16 mouse cellular contexts compared by ENCODE assay signal in genomic region chr3:6809381-6809950, GRCm38 (mm10).
DNase-seq lines count a peak whose midpoint lies in the region; ATAC-seq and TF ChIP-seq lines count a peak whose summit lies in the region.
"Had no signal": no experiment of that assay in that cellular context is flagged by ENCODE, and none has a peak within 500 bp of the region (broad histone marks: within the 10 kb centered on the region; RNA-seq: fewer than 3 reads in every experiment).

No protein-coding gene starts in this region.

- 45% methylated on average over 2 of the region's 2 CpGs for WGBS in forebrain, embryonic 12.5 days
- WGBS in forebrain, embryonic 10.5 days: 71% methylated on average over 2 of the region's 2 CpGs
- WGBS in midbrain, embryonic 13.5 days: 50% methylated on average over 2 of the region's 2 CpGs
- 65% methylated on average over 2 of the region's 2 CpGs for WGBS in midbrain, embryonic 11.5 days
- WGBS in hindbrain, embryonic 14.5 days: 38% methylated on average over 2 of the region's 2 CpGs
- WGBS in thymus, adult 2 months: 61% methylated on average over 2 of the region's 2 CpGs

- H3K27ac ChIP-seq in forebrain, embryonic 12.5 days: no peak overlapping the region
- H3K27ac ChIP-seq in forebrain, embryonic 10.5 days: no peak overlapping the region
- H3K27ac ChIP-seq in midbrain, embryonic 13.5 days: no peak overlapping the region
- H3K27ac ChIP-seq in midbrain, embryonic 11.5 days (ENCODE audit: low read depth, low read length): no peak overlapping the region
- H3K27ac ChIP-seq in hindbrain, embryonic 14.5 days: no peak overlapping the region
- H3K27ac ChIP-seq in thymus, adult 2 months (ENCODE audit: control insufficient read depth, insufficient read depth, low read length): no peak overlapping the region
- H3K27ac ChIP-seq: heart, adult 2 months; limb, embryonic 12.5 days; liver, embryonic 14.5 days had no signal

- H3K36me3 ChIP-seq in forebrain, embryonic 12.5 days (replicated peaks): no peaks in the 10 kb centered on the region
- H3K36me3 ChIP-seq in forebrain, embryonic 10.5 days (replicated peaks): no peaks in the 10 kb centered on the region
- H3K36me3 ChIP-seq in midbrain, embryonic 13.5 days: no peaks in the 10 kb centered on the region
- H3K36me3 ChIP-seq in midbrain, embryonic 11.5 days (ENCODE audit: control insufficient read depth, insufficient read depth, low read length): no peaks in the 10 kb centered on the region
- H3K36me3 ChIP-seq in hindbrain, embryonic 14.5 days (replicated peaks; ENCODE audit: control insufficient read depth, insufficient read depth): no peaks in the 10 kb centered on the region
- H3K36me3 ChIP-seq in thymus, adult 2 months (ENCODE audit: control insufficient read depth, insufficient read depth, low read length): no peaks in the 10 kb centered on the region
- H3K36me3 ChIP-seq: limb, embryonic 12.5 days had no signal

- no peaks in the 10 kb centered on the region for H3K4me1 ChIP-seq in forebrain, embryonic 12.5 days
- peaks cover 10% of the 10 kb centered on the region for H3K4me1 ChIP-seq in forebrain, embryonic 10.5 days
- peaks cover 8% of the 10 kb centered on the region for H3K4me1 ChIP-seq in midbrain, embryonic 13.5 days (replicated peaks)
- no peaks in the 10 kb centered on the region for H3K4me1 ChIP-seq in midbrain, embryonic 11.5 days (ENCODE audit: control insufficient read depth, insufficient read depth, low read length)
- H3K4me1 ChIP-seq in hindbrain, embryonic 14.5 days (replicated peaks; ENCODE audit: control insufficient read depth, insufficient read depth, low read length): peaks cover 9% of the 10 kb centered on the region; the same call in 1 of the 2 replicates
- no peaks in the 10 kb centered on the region for H3K4me1 ChIP-seq in thymus, adult 2 months (replicated peaks; ENCODE audit: control insufficient read depth, insufficient read depth, low read length)

- no peak for DNase-seq in forebrain, embryonic 10.5 days (ENCODE audit: extremely low spot score, low spot score)
- DNase-seq in midbrain, embryonic 11.5 days (ENCODE audit: low spot score, missing footprints): no peak
- peak; percentile 62 for DNase-seq in hindbrain, embryonic 14.5 days (ENCODE audit: low spot score)
- no peak for DNase-seq in thymus, adult 2 months
- DNase-seq in frontal cortex, postnatal 25 days (ENCODE audit: low spot score in 2 of 2): no peak
- DNase-seq: adrenal gland, adult 8-10 months; cerebellum, postnatal 14 days; heart, adult 2 months; kidney, adult 9 months; lung, postnatal 10 days had no signal

- H3K4me2 ChIP-seq in forebrain, embryonic 12.5 days: no peak overlapping the region
- H3K4me2 ChIP-seq in midbrain, embryonic 13.5 days (replicated peaks): no peak overlapping the region
- H3K4me2 ChIP-seq in midbrain, embryonic 11.5 days: no peak overlapping the region
- no peak overlapping the region for H3K4me2 ChIP-seq in hindbrain, embryonic 14.5 days (replicated peaks)
- H3K4me2 ChIP-seq: limb, embryonic 12.5 days had no signal

- TF ChIP-seq POLR2A in thymus, adult 2 months (IDR thresholded peaks at IDR 0.05; ENCODE audit: control insufficient read depth, extremely low read depth, insufficient read depth, low read length, poor library complexity): no peak

- TF ChIP-seq CTCF in thymus, adult 2 months (IDR thresholded peaks at IDR 0.05; ENCODE audit: borderline replicate concordance, control insufficient read depth, extremely low read depth, insufficient read depth, low read length, poor library complexity): no peak

- H3K4me3 ChIP-seq in forebrain, embryonic 12.5 days (replicated peaks): no peak overlapping the region
- H3K4me3 ChIP-seq in forebrain, embryonic 10.5 days: no peak overlapping the region
- H3K4me3 ChIP-seq in midbrain, embryonic 13.5 days (replicated peaks): no peak overlapping the region
- H3K4me3 ChIP-seq in midbrain, embryonic 11.5 days (ENCODE audit: low read depth, low read length): no peak overlapping the region
- H3K4me3 ChIP-seq in hindbrain, embryonic 14.5 days (replicated peaks; ENCODE audit: low read length): no peak overlapping the region
- no peak overlapping the region for H3K4me3 ChIP-seq in thymus, adult 2 months (ENCODE audit: control insufficient read depth, insufficient read depth, low read length)
- H3K4me3 ChIP-seq: heart, adult 2 months; limb, embryonic 12.5 days had no signal

- no peaks in the 10 kb centered on the region for H3K27me3 ChIP-seq in forebrain, embryonic 12.5 days
- no peaks in the 10 kb centered on the region for H3K27me3 ChIP-seq in forebrain, embryonic 10.5 days (ENCODE audit: poor library complexity, severe bottlenecking)
- H3K27me3 ChIP-seq in midbrain, embryonic 13.5 days: no peaks in the 10 kb centered on the region
- H3K27me3 ChIP-seq in midbrain, embryonic 11.5 days (ENCODE audit: control insufficient read depth, insufficient read depth, low read length): no peaks in the 10 kb centered on the region
- H3K27me3 ChIP-seq in hindbrain, embryonic 14.5 days (ENCODE audit: control insufficient read depth, insufficient read depth, low read length): no peaks in the 10 kb centered on the region
- no peaks in the 10 kb centered on the region for H3K27me3 ChIP-seq in thymus, adult 2 months (ENCODE audit: control insufficient read depth, insufficient read depth, low read length)
- H3K27me3 ChIP-seq: limb, embryonic 12.5 days had no signal

- ATAC-seq in forebrain, embryonic 12.5 days (ENCODE audit: low FRiP score): peak; percentile 58; the same call in 1 of the 2 replicates
- ATAC-seq in midbrain, embryonic 13.5 days: peak; percentile 37; the same call in 1 of the 2 replicates
- no peak for ATAC-seq in midbrain, embryonic 11.5 days (ENCODE audit: low FRiP score)
- peak; percentile 55; the same call in 1 of the 2 replicates for ATAC-seq in hindbrain, embryonic 14.5 days (ENCODE audit: low FRiP score)
- ATAC-seq in erythroid progenitor cell, adult 5-6 weeks (replicated peaks; ENCODE audit: low FRiP score, poor library complexity, severe bottlenecking): no peak
- ATAC-seq: inflammation-experienced regulatory T-cells, adult 6 months had no signal

- no peak overlapping the region for H3K9ac ChIP-seq in forebrain, embryonic 12.5 days
- H3K9ac ChIP-seq in midbrain, embryonic 13.5 days (replicated peaks): no peak overlapping the region
- H3K9ac ChIP-seq in midbrain, embryonic 11.5 days (ENCODE audit: low read length): no peak overlapping the region
- no peak overlapping the region for H3K9ac ChIP-seq in hindbrain, embryonic 14.5 days
- H3K9ac ChIP-seq: limb, embryonic 12.5 days; liver, embryonic 14.5 days had no signal

- H3K9me3 ChIP-seq in forebrain, embryonic 12.5 days: no peaks in the 10 kb centered on the region
- H3K9me3 ChIP-seq in forebrain, embryonic 10.5 days: no peaks in the 10 kb centered on the region
- H3K9me3 ChIP-seq in midbrain, embryonic 13.5 days: no peaks in the 10 kb centered on the region
- H3K9me3 ChIP-seq in midbrain, embryonic 11.5 days (ENCODE audit: control insufficient read depth, low read length): no peaks in the 10 kb centered on the region
- H3K9me3 ChIP-seq in hindbrain, embryonic 14.5 days (ENCODE audit: control insufficient read depth, low read length): no peaks in the 10 kb centered on the region
- H3K9me3 ChIP-seq: limb, embryonic 12.5 days had no signal

Comparison
In these comparisons a context has a peak if more than half of its experiments do, and no peak if none do; other contexts are left out.
1. ATAC-seq: peak in forebrain, embryonic 12.5 days (single experiment), midbrain, embryonic 13.5 days (single experiment) and hindbrain, embryonic 14.5 days (single experiment); none in midbrain, embryonic 11.5 days (single experiment) and erythroid progenitor cell, adult 5-6 weeks (single experiment).